Mouse (Mus musculus) intestine, postnatal 0 days (tissue): Measurements from ENCODE around the gene Fcrlb. TPM values are rescaled to one million over a fixed set of nuclear protein-coding genes. Genes with fewer than 3 reads are reported as not detected.

Experiments used
- ATAC-seq: fragments of 200-750 bp; cut with Nextera tagmentation; 2 replicates; pipeline ENCODE4 v1.8.0; 2017; ENCODE audit warnings: mild to moderate bottlenecking, moderate TSS enrichment, moderate library complexity
- H3K27ac ChIP-seq: fragments of 300-500 bp; sonication (generic); 2 replicates; pipeline ENCODE4 v1.5.1; 2014; ENCODE audit warnings: mild to moderate bottlenecking, low read depth, low read length, moderate library complexity
- H3K27me3 ChIP-seq: fragments of 300-500 bp; sonication (generic); replicated peaks from 2 replicates; pipeline ENCODE4 v1.6.1; 2014; ENCODE audit warnings: low read length, mixed read lengths; ENCODE audit not compliant: control insufficient read depth, insufficient read depth
- H3K36me3 ChIP-seq: fragments of 300-500 bp; sonication (generic); 2 replicates; pipeline ENCODE4 v1.6.1; 2014; ENCODE audit warnings: mild to moderate bottlenecking, moderate library complexity; ENCODE audit not compliant: control insufficient read depth, insufficient read depth
- H3K4me1 ChIP-seq: fragments of 300-500 bp; sonication (generic); replicated peaks from 2 replicates; pipeline ENCODE4 v1.6.1; 2014; ENCODE audit warnings: antibody characterized with exemption, low read length, mixed read lengths; ENCODE audit not compliant: control insufficient read depth, insufficient read depth
- H3K4me2 ChIP-seq: fragments of 300-500 bp; sonication (generic); replicated peaks from 2 replicates; pipeline ENCODE4 v1.6.1; 2014; ENCODE audit warnings: low read depth, mild to moderate bottlenecking, moderate library complexity
- H3K4me3 ChIP-seq: fragments of 300-500 bp; sonication (generic); 2 replicates; pipeline ENCODE4 v1.5.1; 2014; ENCODE audit warnings: low read depth, low read length
- H3K9ac ChIP-seq: fragments of 300-500 bp; sonication (generic); 2 replicates; pipeline ENCODE4 v1.6.1; 2014; ENCODE audit warnings: mild to moderate bottlenecking, low read depth, low read length
- H3K9me3 ChIP-seq: fragments of 300-500 bp; sonication (generic); 2 replicates; pipeline ENCODE4 v1.6.1; 2016; ENCODE audit warnings: mixed run types; ENCODE audit not compliant: control insufficient read depth
- CTCF ChIP-seq: sonication (generic); IDR thresholded peaks from 2 replicates; pipeline ENCODE4 v1.5.1; 2016; ENCODE audit warnings: low read depth, mild to moderate bottlenecking, control low read depth, antibody characterized with exemption, moderate library complexity
- WGBS: fragments of 180-500 bp; shearing (Covaris S2); extraction: QIAGEN DNeasy Blood & Tissue Kit; methylation state at CpG from one replicate; pipeline ENCODE4 v1.1.7; 2014; 5-methylcytosine and 5-hydroxymethylcytosine counted together
- polyA plus RNA-seq: library from polyadenylated mRNA; unstranded; fragments of >200 nt; fragmentation: Nextera tagmentation; extraction: Ambion mirVana; gene quantifications from 2 replicates; pipeline ENCODE4 v1.2.1, GENCODE M21; 2015

The Fcrlb gene
- polyA plus RNA-seq, 1 experiment from 2014 or later: 0.12 TPM

GRCm38 (mm10) chr1:170901536-170902238 is 11.1 kb downstream of the Fcrlb start:
- Histone ChIP-seq H3K4me1 (no peaks in the 10 kb centered on the region), H3K36me3 (no peaks in the 10 kb centered on the region), H3K27ac (no peak overlapping the region), H3K27me3 (peaks cover 2% of the 10 kb centered on the region), H3K4me3 (peak overlapping the region; percentile 17; the same call in 1 of the 2 replicates), H3K9me3 (no peaks in the 10 kb centered on the region), H3K4me2 (peak overlapping the region; percentile 59), H3K9ac (no peak overlapping the region)
- peak; percentile 51; the same call in 1 of the 2 replicates for ATAC-seq
- WGBS: 36% methylated on average over 10 of the region's 10 CpGs
- TF ChIP-seq CTCF: peak; percentile 88

- peak; percentile 31; the same call in 1 of the 2 replicates for ATAC-seq
- H3K36me3 ChIP-seq: no peaks in the 10 kb centered on the region
- no peaks in the 10 kb centered on the region for H3K9me3 ChIP-seq
- H3K4me1 ChIP-seq: no peaks in the 10 kb centered on the region
- peak overlapping the region; percentile 17; the same call in 1 of the 2 replicates for H3K4me3 ChIP-seq
- H3K27ac ChIP-seq: no peak overlapping the region
- 35% methylated on average over 10 of the region's 10 CpGs for WGBS
- TF ChIP-seq CTCF: peak; percentile 68
- no peaks in the 10 kb centered on the region for H3K27me3 ChIP-seq
- H3K9ac ChIP-seq: no peak overlapping the region
- H3K4me2 ChIP-seq: peak overlapping the region; percentile 59
These were observed 11.8 kb downstream of the Fcrlb start for GRCm38 (mm10) chr1:170900799-170901467.

- Histone ChIP-seq H3K9me3 (no peaks in the 10 kb centered on the region), H3K27ac (no peak overlapping the region), H3K4me3 (no peak overlapping the region), H3K4me1 (no peaks in the 10 kb centered on the region), H3K27me3 (no peaks in the 10 kb centered on the region), H3K36me3 (no peaks in the 10 kb centered on the region), H3K4me2 (no peak overlapping the region), H3K9ac (no peak overlapping the region)
- no peak for ATAC-seq
- WGBS: 41% methylated on average over 16 of the region's 16 CpGs
- no peak for TF ChIP-seq CTCF
These were observed 14.2 kb downstream of the Fcrlb start for GRCm38 (mm10) chr1:170898413-170899075.

- 84% methylated on average over 5 of the region's 5 CpGs for WGBS
- H3K9me3 ChIP-seq: no peaks in the 10 kb centered on the region
These were observed 16.0 kb downstream of the Fcrlb start for GRCm38 (mm10) chr1:170896651-170897281.

GRCm38 (mm10) chr1:170894603-170895602 is 17.8 kb downstream of the Fcrlb start:
- Histone ChIP-seq H3K4me3 (no peak overlapping the region), H3K4me1 (no peaks in the 10 kb centered on the region), H3K27me3 (no peaks in the 10 kb centered on the region), H3K9me3 (no peaks in the 10 kb centered on the region), H3K4me2 (no peak overlapping the region), H3K27ac (no peak overlapping the region), H3K9ac (no peak overlapping the region), H3K36me3 (no peaks in the 10 kb centered on the region)
- 50% methylated on average over 9 of the region's 9 CpGs for WGBS
- no peak for ATAC-seq
- peak; percentile 75 for TF ChIP-seq CTCF

More at GRCm38 (mm10) chr1:170896651-170897281, 16.0 kb downstream of the Fcrlb start:
- no peak overlapping the region for H3K4me2 ChIP-seq
- ATAC-seq: no peak
- H3K36me3 ChIP-seq: no peaks in the 10 kb centered on the region
- no peaks in the 10 kb centered on the region for H3K4me1 ChIP-seq
- no peak for TF ChIP-seq CTCF
- H3K27ac ChIP-seq: no peak overlapping the region
- H3K27me3 ChIP-seq: no peaks in the 10 kb centered on the region
- H3K9ac ChIP-seq: no peak overlapping the region
- no peak overlapping the region for H3K4me3 ChIP-seq
